Mouse (Mus musculus) left cerebral cortex, adult 18-20 months (tissue): ENCODE measurements around the gene Htra1. TPM values are rescaled to one million over a fixed set of nuclear protein-coding genes. Genes with fewer than 3 reads are reported as not detected.
A peak's percentile ranks its signal among the peaks of the same experiment; 100 is the strongest.

Source experiments
- DNase-seq, 2 experiments: peaks; one replicate each; pipeline ENCODE4 v3.0.0; 2021 to 2022; ENCODE audit warnings: low spot score in 2 of 2, mixed read lengths in 1 of 2
- total RNA-seq, 2 experiments: library from RNA; stranded (reverse); gene quantifications; 2 replicates each; pipeline ENCODE4 v1.2.3; 2021

Htra1 gene
- total RNA-seq, 2 experiments from 2014 or later, result 179 to 186 TPM

- no peak for DNase-seq
Observed at GRCm38 (mm10) chr7:130934654-130935053, 1.3 kb upstream of the Htra1 start.

GRCm38 (mm10) chr7:130935421-130935792, 504 bp upstream of the Htra1 start:
- DNase-seq, result no peak

GRCm38 (mm10) chr7:130936472-130936951, 601 bp downstream of the Htra1 start:
- peak in 1 of 2 experiments; percentile 34 for DNase-seq

GRCm38 (mm10) chr7:130937266-130937841, 1.4 kb downstream of the Htra1 start:
- no peak for DNase-seq

- no peak for DNase-seq
Observed at GRCm38 (mm10) chr7:130938005-130938404, 2.1 kb downstream of the Htra1 start.

- DNase-seq, result no peak
Observed at GRCm38 (mm10) chr7:130938896-130939295, 3.0 kb downstream of the Htra1 start.

DNA sequence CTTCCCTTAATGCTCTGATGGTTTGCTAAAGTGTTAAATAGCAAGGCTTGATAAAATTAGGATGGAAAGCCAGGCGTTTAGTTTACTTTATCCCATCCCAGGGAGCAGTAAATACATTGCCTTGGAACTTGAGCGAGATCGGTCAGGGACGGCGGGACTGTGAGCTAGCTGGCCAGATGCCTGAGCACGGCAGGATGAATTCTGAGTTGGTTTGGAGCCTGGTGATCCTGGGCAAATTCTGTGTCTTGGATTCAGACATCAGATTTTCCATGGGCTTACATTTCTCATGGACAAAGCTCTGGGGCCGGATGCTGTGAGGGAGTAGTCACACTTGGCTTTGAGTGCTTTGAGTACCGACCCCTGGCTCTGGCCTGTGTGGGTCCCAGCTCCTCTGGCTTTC, 4.8 kb downstream of the Htra1 start:
- DNase-seq, result no peak

DNA sequence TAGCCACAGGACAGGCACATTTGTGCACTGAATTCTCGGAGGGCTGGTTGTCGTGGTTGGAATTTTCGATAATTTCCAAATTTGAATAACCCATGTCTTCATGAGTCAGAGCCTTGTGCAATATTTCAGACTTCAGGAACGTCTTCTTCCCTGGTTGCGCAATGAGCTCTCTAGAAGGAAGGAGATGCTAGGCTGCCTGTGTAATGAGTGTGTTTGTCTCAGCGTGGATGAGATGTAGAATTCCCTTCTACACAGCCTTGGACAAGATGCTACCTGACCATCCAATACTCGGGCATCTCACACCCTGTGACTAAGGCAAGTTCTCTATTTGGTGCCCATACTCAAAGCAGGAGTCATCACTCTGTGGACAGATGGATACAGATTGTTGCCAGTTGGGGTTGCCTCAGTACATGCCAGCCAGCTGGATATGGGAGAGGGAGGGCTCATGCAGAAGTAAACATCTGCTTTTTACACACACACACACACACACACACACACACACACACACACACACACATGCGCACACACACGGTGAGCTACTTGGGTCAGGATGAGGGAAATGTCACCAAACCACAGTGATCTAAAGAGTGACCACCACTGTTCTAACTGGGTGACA, 7.5 kb downstream of the Htra1 start:
- no peak for DNase-seq

DNA sequence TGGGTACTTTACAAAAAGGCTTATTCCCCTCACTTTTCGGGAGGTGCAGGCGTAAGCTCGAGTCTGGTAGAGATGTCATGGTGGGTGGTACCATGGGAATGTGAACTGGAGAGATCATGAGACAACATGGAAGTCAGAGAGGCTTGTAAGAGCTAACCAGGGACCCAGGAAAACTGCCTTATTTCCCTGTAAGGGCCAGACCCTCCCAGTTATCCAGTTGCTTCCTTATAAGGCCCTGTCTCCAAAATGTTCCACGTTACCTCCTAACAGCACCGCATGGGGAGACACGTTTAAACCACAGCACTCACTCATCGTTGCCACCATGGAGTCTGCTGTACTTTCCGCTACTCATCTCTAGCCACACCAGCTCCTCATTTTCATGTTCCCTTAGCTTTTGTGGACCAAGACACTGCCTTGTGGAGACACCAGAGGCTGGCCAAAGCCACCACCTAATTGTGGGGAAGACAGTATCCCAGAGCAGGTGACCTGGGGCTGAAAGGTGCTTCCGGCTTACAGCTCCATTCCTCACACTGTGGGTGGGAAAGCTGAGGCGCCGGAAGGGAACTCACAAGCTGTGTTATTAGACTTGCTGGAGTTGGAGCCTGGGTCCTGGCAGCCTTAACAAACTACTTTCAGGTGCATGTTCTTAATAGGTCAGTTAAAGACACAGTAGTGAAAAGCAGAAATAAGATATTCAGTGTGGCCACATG, 9.0 kb downstream of the Htra1 start:
- no peak for DNase-seq

DNA sequence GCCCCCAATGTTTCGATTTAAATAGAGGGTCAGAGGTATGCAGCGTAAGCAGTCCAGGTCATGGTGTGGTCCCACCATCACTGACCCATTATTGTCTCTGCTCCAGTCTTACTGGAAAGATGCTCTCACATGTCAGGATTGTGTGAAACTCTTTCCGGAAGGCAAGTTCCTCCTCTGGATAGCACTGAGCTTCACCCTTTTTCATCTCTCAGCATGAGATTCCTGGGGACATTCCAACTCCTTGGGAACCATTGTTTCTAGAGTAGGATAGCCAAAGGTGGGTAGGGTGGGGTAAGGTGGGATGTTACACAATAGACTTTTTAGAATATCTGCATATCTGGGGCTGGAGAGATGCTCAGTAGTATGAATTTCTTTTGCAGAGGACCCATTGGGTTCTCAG, 9.8 kb downstream of the Htra1 start:
- no peak for DNase-seq

DNA sequence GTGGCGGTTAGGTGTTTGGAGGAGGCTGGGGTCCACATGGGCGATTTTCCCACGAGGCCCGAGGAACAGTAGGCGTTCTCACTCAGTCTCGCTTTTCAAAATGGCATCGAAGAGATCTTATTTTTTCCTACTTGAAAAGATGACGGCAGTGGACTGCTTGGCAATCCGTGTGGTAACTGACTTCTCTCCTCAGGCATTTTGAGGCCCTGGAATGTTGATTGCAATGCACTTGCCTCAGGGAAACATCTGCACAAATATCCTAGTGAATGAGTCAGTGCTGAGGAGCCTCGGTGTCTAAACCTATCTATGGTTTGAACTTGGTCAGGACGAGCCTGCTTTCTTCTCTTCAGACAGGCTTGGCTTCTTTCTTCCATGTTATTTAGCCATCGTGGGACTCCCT, 10.4 kb downstream of the Htra1 start:
- DNase-seq, result no peak

DNA sequence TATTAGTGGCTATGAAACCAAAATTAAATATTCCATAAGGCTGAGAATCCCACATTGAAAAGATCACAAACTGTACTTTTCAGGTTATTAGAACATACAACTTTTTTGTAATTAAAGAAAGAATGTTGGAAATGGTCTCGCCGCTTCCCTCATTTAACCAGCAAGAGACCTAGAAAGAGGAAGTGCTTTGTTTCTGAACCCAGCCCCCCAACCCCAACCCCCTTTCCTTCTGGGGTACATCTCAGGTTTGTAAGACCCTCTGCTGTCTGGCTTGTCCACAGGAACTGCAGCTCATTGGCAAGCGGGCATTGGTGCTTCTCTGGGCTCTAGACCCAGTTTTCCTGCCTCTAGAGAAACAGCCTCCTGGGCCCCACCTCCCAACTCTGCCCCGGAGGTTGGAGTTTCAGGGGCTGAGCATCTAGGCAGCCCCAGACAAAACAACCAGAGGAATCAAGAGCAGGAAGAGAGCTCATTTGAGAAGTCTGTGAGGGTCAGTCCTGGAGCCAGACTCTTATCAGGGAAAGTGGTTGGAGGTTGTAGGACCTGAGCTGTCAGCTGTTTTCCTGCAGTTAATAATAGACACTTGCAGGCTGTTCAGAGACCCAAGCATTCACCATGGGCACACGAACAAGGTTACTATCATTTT, 12.8 kb downstream of the Htra1 start:
- no peak for DNase-seq

GRCm38 (mm10) chr7:130949331-130949751, 13.4 kb downstream of the Htra1 start:
- DNase-seq, result peak in 1 of 2 experiments; percentile 46

DNA sequence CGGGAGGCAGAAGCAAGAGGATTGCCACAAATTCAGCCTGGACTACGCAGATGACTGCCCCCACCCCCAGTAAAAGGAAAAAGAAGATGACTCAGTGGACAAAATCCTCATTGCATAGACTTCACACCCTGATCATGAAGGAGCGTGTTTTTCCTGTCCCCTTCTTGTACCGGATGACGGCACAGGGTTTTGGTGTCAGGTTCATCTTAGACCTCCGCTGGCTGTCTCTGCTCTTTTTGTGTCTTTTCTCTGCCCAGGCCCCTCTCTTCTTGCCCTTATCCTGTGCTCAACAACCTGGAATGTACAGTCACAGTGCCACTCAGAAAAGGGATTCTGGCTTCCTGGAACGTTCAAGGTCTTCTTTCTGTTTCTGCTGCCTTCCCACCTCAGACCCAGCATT, 14.6 kb downstream of the Htra1 start:
- DNase-seq, result no peak

GRCm38 (mm10) chr7:130951004-130951403, 15.1 kb downstream of the Htra1 start:
- no peak for DNase-seq

DNA sequence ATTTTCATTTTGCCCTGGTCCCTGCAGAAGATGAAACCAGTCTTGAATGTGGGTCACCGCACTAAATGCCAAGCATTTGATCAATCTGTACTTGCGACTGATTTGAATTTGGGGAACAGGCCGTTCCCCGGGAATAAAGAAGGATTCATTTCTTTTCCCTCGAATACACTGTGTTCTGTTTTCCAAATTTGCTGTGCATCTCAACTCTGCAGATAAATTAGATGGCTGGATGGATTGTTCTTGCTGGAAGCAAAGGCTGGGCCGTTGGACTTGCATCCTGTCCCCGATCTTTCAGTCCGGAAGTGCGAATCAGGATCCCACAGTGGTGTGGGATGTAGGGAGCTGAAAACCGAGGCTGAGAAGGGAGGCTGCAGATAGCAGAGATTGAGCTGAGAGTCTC, 17.5 kb downstream of the Htra1 start:
- peak in 1 of 2 experiments; percentile 39 for DNase-seq

DNA sequence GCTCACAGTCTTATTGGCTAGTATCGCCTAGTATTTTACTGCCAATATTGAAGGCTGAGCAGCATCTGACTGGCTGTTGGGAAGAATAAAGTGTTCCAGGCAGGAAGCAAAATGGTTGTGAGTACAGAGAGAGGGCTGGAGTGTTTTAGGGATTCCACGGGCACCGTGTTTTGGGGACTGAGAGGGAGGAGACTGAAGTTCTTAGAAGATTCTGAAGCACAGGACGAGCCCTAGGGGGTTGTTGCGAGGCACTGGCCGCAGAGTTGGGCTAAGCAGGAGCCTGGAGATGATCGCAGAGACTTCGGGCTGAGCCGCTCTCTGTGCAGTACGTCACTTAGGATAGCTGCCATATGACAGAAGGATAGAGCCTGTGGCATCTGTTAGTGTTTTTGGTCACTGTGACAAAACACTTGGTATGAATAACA, 18.3 kb downstream of the Htra1 start:
- DNase-seq, result no peak

- no peak for DNase-seq
Observed at GRCm38 (mm10) chr7:130958551-130958950, 22.6 kb downstream of the Htra1 start.

GRCm38 (mm10) chr7:130959868-130960267, 24.0 kb downstream of the Htra1 start:
- DNase-seq, result peak in 1 of 2 experiments; percentile 31

DNA sequence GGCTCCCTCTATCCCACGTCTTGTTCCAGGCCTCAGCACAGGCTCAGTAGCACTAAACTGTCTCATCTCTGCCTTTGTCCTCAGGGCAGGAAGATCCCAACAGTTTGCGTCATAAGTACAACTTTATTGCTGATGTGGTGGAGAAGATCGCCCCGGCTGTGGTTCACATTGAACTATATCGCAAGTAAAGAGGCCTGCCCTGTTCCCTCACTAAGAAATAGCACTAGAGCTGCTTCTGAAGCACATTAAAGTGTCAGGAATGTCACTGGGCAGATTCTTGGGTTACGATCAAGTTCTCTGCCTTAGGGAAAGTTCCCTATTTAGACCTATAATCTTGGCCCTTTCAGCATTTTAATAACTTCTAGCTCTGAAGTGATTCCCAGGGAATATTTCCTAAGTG, 25.5 kb downstream of the Htra1 start:
- DNase-seq, result no peak

DNA sequence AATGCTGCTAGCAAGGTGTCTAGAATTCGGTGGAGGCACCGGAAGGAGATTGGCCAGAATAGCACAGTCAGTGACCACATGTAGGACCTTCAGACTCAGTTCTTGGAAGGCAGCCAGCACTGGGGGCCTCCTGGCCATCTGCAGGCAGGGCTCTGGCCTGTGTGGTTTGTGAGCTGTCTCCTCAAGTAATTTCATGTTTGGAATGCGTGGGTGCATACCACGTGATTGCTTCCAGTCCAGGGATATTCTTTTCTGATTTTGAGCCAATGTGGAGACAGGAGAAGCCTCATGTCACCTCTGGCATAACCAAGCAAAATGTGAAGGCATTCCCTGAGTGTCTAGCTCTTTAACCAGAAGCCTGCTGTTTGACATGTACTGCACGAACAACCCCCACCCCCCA, 28.8 kb downstream of the Htra1 start:
- peak in 1 of 2 experiments; percentile 27 for DNase-seq

DNA sequence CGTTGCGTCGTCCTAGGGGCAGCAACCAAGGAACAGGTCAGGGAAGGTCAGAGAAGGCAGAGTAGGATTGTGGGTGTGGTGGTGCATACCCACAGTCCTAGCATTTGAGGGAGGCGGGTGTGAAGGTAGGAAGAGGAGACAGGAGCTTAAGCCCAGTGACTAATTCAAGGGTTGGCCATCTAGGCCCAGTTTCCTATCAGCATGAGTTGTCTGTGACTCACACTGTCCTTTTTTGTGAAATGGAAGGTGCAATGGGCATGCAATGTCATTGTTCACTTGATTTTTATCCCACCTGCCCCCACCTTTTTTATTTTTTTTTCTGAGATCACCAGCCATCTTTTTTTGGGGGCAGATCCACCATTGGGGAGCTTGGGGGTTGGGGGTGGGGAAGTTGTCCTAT, 29.5 kb downstream of the Htra1 start:
- DNase-seq, result no peak
